Mouse (Mus musculus): Measurements from ENCODE around the gene Reg3b.

GRCm38 (mm10) chr6:78341689-78342088 is 28.8 kb upstream of the Reg3b start:
- no peak for TF ChIP-seq MAFK (IDR thresholded peaks at IDR 0.05; ENCODE audit: insufficient read depth, low read depth, low read length)
- TF ChIP-seq ZC3H11A (IDR thresholded peaks at IDR 0.05; ENCODE audit: borderline replicate concordance, low read depth, low read length), result no peak
- TF ChIP-seq CHD2 (IDR thresholded peaks at IDR 0.05; ENCODE audit: low read depth, low read length), result no peak
